Mouse (Mus musculus): ENCODE results near the gene Hipk2.
"Not testable (repeated sequence)": the region's sequence is repeated elsewhere in the genome, so short reads cannot be mapped to it uniquely, and the experiment has no call there.

Hipk2 gene

GRCm38 (mm10) chr6:38702810-38703399, 173.1 kb downstream of the Hipk2 start:
- DNase-seq (ENCODE audit: low spot score in 2 of 2) = no peak

DNA sequence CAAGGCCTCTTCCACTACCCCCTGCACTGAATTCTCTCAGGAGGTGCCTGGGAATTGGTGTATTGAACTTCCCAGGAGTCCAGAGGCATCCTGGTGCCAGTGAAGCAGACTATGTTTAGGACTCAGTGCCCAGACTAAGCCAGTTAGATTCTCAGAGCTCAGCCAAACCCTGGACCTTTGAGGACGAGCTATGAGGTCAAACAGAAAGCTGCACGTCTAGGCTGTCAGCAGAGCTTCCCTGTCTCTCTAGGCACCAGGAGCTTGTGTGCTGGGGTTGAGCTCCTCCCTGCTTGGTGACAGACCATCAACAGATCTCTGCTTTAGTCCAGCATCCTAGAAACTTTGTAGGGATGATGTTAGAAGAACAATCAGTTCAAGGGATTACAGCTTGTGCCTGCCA, 174.5 kb downstream of the Hipk2 start:
- no peak for DNase-seq (ENCODE audit: low spot score in 2 of 2)

DNA sequence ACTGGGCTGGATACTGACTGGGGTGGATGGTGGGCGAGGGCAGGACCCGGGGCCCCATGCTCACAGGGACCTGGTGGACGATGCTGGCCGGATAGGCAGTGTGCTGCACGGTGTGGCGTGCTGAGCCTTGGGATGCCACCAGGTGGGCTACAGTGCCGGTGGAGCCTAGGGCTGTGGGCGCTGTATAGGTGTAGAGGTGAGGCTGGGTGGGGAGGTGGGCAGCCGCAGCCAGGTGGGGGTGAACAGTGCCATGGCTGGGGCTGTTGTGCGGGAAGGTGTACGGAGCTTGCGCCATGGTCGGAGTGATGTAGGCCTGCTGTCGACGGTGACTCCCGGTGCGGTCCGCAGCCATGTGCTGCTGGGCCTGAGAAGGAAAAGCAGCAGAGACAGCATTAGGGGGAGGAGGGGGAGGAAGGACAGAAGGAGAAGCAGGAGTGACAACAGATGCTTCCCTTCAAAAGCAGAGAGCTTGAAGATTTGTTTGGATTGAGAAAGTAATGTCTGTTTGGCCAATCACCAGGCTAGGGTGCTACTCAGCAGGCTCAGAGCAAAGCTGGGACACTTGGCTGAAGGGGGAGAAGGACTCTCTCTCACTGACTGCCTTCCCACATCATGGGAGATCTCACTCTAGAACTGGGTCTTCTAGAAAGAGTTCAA, 177.6 kb downstream of the Hipk2 start:
- no peak for DNase-seq (ENCODE audit: low spot score in 2 of 2)

DNA sequence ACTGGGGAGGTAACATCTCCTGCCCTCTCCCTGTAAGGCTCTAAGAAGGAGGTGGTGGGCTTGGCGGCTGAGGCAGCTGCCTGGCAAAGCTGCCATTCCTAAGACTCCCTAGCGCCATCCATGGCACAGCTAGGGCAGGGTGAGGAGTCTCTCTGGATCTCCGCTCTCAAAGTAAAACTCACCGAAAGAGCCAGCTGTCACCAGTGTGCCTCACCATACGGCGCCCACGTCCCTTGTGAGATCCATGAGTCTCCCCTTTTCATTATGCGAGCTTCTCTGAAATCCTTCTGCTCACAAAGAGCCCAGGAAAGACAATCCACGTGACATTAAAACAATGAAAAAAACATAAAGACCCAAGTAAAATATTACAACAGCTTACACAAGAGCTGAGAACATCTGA, 179.4 kb downstream of the Hipk2 start:
- no peak for DNase-seq (ENCODE audit: low spot score in 2 of 2)

- DNase-seq (ENCODE audit: low spot score in 2 of 2) = peak; percentile 48 to 78
These were observed 180.4 kb downstream of the Hipk2 start for GRCm38 (mm10) chr6:38695380-38696054.

DNA sequence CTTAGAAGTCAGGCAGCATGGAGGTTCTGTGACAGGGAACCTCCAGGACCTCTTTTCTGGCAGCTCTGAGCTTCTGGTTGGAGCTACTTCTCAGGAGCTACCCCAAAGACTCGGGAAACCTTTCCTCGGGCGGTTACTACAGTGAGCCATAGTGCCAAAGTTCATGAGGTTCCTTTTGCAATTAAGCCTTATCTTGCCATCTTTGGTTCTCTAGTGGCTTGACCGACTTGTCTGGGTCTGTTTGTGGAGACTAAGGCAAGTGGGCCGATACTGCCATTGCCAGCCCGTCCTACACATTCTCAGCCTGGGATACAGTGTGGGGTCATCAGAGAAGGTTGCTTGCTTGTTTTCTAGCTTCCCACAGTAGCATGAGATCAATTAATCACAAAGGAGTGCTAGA, 183.4 kb downstream of the Hipk2 start:
- DNase-seq (ENCODE audit: low spot score in 2 of 2) = no peak

DNA sequence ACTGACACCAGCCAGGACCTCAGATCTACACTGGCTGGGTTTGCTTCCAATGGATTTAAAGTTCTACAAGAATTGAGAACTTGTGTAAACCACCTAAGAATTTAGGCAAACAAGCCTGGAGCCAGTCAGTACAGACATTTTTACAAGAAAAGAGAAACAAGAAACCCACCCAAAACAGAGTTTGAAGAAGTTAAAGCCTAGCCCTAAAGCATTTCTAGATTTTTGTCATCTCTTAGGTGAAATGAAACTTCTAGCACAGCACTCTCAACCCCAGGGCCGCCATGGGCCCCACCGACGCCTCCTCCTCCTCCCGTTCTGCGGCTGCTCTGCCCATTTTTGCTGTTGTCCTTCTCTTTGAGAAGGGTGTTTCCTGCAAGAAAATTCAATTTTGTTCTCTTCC, 184.9 kb downstream of the Hipk2 start:
- DNase-seq (ENCODE audit: low spot score in 2 of 2) = no peak

- no peak for DNase-seq (ENCODE audit: low spot score in 2 of 2)
These were observed 185.3 kb downstream of the Hipk2 start for GRCm38 (mm10) chr6:38690615-38691014.

DNA sequence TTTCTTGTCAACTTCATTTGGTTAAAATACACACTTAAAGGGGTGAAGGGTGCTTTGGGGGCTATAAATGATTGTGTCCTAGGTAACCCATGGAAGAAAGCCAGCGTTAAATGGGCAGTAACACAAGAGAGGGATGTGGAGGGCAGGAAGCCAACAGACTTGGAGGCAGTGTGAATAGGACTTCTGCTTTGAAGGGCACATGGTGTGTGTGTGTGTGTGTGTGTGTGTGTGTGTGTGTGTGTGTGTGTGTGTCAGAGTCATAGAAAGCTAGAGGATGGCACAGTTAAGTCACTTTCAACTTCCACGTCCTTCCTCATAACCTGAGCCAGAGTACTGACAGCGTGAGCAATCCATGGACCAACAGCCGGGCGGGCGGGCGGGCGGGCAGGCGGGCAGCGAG, 187.1 kb downstream of the Hipk2 start:
- DNase-seq (ENCODE audit: low spot score in 2 of 2) = no peak

- no peak for DNase-seq (ENCODE audit: low spot score in 2 of 2)
These were observed 188.7 kb downstream of the Hipk2 start for GRCm38 (mm10) chr6:38687216-38687615.

GRCm38 (mm10) chr6:38682532-38682931, 193.4 kb downstream of the Hipk2 start:
- DNase-seq (ENCODE audit: low spot score in 2 of 2) = no peak

- DNase-seq (ENCODE audit: low spot score in 2 of 2) = no peak
These were observed 198.3 kb downstream of the Hipk2 start for GRCm38 (mm10) chr6:38677629-38678028.

DNA sequence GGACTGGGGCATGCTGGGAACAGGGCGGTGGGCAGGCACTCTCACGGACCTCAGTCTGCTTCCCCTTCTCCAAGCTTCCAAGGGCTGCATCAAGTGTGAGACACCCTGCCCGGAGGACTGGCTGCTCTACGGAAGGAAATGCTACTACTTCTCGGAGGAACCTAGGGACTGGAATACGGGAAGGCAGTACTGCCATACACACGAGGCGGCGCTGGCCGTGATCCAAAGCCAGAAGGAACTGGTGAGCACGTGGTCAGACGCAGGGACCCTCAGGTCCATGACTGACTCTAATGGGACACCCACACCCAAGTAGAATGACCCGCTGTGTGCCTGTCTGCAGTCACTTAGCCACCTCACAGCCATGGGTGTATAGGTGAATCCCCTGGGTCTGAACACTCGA, 199.2 kb downstream of the Hipk2 start:
- no peak for DNase-seq (ENCODE audit: low spot score in 2 of 2)

DNA sequence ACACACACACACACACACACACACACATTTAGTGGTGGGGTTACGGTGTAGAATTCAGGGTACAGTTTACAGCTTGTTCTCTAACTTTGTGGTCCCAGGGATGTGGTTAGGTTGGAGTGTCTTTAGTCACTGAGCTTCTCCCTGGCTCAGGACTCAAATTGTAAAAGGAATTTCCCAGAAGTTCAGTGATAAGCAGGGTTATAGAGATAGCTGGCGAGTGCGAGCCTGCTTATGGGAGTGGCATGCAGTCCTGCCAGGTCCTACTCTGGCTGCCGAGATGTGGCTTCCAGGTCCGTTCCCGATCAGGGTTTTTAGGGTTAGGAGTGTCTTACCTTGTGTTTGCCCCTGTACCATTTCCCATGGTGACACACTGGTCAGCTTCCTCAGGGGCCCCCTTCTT, 199.7 kb downstream of the Hipk2 start:
- no peak for DNase-seq (ENCODE audit: low spot score in 2 of 2)

DNA sequence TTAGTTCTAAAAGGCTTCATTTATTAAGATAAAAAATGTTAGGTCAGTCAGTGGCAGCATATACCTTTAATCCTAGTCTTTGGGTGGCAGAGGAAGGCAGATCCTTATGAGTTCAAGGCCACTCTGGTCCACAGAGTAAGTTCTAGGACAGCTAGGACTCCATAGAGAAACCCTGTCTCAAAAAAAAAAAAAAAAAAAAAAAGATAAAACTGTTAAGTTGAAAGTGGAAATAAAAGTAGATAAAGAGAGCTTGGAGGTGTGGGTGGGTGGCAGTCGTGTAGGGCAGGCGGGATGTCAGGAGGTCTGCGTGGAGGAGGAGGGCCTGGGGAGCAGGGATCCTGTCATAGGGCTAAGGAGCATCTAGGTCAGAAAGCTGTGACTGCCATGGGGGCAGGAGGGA, 204.0 kb downstream of the Hipk2 start:
- DNase-seq (ENCODE audit: low spot score in 2 of 2) = no peak

DNA sequence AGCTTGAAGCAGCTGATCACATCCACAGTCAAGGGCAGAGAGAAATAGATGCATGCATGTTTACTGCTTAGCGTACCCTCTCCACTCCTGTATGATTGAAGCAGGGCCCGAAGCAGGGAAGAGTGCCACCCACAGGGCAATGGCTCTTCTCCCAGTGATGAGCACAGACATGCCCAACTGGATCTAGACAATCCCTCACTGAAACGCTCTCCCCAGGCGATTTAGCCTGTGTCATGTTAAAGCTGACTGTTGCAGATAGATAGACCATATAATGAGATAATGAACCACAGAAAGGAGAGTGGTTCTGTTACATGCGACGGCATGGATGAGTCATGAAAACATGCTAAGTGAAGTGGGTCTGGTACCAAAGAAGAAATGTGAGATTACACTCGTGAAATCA, 204.7 kb downstream of the Hipk2 start:
- DNase-seq (ENCODE audit: low spot score in 2 of 2) = no peak

DNA sequence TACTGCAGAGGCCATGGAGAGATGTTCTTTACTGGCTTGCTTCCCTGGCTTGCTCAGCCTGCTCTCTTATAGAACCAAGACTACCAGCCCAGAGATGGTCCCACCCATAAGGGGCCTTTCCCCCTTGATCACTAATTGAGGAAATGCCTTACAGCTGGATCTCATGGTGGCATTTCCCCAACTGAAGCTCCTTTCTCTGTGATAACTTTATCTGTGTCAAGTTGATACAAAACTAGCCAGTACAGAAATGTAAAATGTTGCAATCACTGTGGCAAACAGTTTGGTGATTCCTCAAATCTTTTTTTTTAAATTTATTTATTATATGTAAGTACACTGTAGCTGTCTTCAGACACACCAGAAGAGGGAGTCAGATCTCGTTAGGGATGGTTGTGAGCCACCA, 205.5 kb downstream of the Hipk2 start:
- DNase-seq (ENCODE audit: low spot score in 2 of 2) = not testable (repeated sequence)

DNA sequence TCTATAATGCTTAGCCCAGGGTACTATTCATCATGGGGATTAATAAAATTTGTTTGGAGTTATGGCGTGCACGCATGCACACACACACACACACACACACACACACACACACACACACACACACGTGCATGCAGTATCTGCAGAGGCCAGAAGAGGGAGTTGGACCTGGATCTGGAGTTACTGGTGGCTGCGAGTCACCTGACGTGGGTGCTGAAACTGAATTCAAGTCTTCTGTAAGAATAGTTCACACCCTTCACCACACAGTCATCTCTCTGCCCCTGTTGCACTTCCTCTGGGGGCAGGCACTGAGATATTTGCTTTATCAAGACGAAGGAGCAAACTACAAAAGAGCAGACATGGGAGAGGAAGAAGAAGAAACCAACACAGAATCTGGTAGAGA, 206.4 kb downstream of the Hipk2 start:
- no peak for DNase-seq (ENCODE audit: low spot score in 2 of 2)

GRCm38 (mm10) chr6:38662714-38663615, 213.0 kb downstream of the Hipk2 start, which contains the start of gene Clec2l:
Clec2l (plus strand) TSS chr6:38663069.
- peak in 1 of 2 experiments; percentile 31 for DNase-seq (ENCODE audit: low spot score in 2 of 2)

GRCm38 (mm10) chr6:38661626-38662025, 214.3 kb downstream of the Hipk2 start:
- no peak for DNase-seq (ENCODE audit: low spot score in 2 of 2)

DNA sequence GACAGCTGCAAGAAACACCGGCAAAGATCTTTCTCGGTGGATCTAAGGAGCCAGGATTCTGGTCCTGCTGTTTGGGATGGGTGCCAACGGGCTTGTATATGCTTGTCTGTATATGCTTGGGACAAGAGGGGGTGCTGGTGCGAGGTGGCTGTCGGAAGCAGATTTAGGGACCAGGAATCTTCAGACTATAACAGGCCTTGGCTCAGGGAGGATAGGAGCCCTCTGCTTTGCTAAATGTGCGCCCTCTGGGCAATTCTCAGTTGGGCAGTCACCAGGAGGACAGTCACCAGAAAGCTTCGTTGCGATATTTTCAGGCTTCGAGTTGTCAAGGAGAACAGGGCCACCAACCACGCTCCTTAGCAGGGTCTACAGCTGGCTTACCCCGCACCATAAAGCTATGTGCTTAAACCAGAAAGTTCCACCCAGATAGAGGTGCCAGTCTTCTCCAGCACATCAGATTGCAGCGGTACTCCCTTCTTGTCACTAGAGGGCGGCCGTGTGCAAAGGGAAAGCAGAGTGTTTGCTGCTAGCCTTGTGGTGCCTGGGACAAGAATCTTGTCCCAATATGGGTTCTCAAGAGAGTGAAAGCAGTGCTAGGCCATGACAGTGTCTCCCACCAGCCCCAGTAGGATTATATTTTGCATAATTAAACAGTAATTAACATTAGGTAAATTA, 225.6 kb downstream of the Hipk2 start:
- peak in 1 of 2 experiments; percentile 66 for DNase-seq (ENCODE audit: low spot score in 2 of 2)

DNA sequence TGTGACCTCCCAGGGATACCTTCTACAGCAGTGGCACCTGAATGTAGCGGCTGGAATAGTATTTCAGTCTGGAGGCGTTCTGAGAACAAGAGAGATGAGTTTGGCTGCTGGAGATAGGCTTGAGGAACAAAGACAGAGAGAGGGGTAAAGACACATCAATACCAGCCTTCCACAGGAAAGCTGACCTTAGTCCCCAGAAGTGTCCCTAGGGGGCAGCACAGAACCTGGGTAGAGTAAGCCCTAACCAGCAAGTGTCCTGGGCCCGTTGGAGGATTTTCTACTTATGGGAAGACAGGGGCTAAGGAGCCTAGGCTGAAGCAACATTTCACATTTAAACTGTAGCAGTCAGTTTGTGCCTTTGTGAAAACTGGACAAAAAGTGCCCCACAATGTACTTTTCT, 226.4 kb downstream of the Hipk2 start:
- no peak for DNase-seq (ENCODE audit: low spot score in 2 of 2)
